ENCODE assay signal across 7 mouse cellular contexts in the genomic region with DNA sequence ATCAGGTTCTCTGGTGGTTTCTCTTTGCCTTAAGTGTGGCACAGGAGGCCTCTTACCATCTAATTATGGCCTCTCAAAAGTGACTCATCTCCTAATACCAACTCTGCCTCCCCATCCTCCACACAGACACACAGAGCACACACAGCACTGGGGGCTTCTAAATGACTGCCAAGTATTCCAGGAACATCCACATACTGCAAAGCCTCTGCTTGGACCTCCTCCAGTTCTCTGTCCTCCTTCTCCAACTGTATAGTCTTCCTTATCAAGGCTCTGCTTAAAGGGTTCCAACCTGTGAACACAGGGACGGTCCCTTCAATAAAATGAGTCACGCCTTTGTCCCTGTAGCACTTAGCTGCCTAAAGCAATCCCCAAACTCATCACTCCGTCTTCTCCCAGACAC.
"Had no signal": no experiment of that assay in that cellular context is flagged by ENCODE, and none has a peak within 500 bp of the region (broad histone marks: within the 10 kb centered on the region; RNA-seq: fewer than 3 reads in every experiment).

No protein-coding gene starts in this region.

- ATAC-seq: midbrain, embryonic 13.5 days had no signal

- DNase-seq: kidney, adult 9 months; kidney, postnatal 4 days; layer of hippocampus, postnatal 36 days; left cerebral cortex, postnatal 4 days; lung, adult 18-20 months; thymus, postnatal 4 days had no signal
